Mouse (Mus musculus) kidney, adult 18-20 months (tissue): Measurements from ENCODE around the gene Sirt2.

Experiments
- DNase-seq: peaks from one replicate; pipeline ENCODE4 v3.0.0; 2021

Sirt2 gene

DNA sequence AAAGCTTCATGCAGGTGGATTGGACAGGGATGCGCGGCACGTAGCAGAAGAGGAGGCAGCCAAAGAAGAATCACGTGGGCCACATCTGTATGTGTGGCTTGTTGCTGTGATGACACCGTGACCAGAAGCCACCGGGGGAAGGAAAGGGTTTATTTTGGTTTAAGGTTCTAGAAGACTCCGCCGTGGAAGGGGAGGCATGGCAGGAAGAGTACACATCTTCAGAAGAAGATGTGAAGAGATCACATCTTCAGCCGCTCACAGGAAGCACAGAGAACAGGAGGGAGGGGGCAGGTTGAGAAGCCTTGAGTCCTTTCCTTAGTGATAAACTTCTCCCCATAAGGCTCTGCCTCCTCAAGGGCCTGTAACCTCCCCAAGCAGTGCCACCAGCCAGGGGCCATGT is 33.5 kb downstream of the Sirt2 start:
- DNase-seq = no peak

DNA sequence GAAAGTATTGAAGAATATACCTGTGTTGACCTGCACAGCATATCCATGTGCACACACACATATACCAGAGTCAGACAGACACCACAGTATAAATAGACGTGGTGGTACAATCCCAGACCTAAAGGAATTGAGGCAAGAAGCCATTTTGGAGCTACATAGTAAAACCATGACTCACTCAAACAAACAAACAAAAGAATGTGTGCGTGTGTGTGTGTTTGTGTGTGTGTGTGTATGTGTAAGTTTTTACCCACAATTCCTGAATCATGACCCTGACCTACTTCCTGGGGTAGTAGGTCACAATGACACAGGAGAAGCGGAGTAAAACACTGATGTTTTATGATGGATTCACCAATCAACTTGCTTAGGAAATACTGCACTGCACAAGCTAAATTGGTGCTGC is 34.9 kb downstream of the Sirt2 start:
- DNase-seq = no peak

DNA sequence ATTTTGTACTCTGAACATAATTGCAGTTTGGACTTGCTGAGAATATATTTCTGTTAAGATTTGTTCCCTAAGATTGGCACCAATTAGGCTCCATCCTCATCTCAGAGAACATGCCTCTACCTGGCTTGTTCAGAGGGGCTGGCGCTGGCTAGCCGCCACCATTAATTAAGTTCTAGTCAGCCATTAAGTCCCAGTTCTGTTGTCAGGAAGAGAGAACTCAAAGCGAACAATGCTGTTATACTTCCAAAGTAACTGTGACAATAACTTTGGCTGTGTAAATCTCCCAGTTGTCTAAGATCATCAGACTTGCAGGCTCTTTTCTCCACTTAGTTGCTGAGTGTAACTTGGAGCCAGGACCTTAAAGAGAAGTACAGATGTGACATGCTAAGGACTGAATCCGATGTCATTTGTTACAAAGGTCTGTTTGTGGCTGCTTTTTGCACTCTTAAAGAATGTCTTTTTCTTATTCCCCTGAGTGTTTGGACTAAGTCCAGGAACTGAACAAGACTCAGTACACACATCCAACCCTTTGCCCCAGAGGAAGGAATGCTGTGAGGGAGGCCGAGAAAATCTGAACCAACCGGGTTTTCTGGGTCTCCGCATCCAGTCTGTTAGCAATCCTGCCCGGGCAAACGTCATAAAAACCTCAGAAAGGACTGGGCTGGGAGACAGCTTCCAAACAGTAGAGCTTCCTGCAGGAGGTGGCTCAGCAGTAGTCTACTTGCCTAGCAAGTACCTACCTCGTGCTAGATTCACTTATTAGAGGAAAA is 35.6 kb downstream of the Sirt2 start:
- peak; percentile 73 for DNase-seq

DNA sequence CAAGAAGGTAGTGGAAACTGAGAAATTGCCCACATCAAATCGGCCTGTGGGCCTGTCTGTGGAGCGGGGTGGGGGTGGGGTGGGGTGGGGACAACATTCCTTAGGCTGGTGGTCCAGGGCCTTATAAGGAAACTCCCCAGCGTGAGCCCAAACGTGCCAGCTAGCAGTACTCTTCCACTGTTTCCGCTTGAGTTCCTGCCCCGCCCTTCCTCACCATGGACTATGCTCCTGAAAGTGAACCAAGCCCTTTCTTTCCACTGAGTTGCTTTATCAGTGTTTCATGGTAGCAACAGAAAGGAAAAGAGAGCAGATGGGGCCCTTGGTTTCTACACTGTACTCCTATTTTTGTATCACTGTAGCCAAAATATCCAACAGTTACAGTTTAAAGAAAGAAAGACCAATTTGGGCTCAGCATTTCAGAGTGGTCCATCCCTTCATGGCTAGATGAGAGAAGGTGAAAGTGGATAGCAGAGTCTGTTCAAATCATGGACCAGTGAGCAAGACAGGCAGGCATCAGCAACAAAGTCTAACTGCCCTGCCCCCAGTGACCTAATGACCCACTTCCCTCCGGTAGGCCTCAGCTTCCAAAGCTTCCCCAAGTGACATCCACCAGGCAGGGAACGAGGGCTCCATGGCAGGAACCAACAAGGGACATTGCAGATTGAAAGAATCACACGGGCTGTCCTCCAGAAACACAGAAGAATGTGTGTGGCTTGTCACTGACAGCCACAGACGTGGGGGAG is 36.5 kb downstream of the Sirt2 start:
- peak; percentile 78 for DNase-seq

DNA sequence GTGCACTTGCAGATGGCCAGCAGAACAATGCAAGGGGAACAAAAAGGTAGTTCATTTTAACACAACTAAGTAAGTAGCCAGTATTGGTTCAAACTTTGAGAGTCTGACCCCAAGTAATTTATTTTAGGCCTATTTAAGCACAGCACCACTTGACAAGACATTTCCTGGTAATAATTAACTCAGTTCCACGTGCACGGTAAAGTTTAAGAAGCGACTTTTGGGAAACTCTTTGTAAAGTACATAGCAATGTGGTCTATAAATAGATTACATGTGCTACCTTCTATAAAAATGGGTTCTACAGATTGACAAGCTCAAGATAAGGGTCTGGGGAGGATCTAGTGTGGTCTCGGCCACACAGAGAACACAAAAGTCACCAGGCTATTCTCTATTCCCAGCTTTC is 37.2 kb downstream of the Sirt2 start:
- no peak for DNase-seq

DNA sequence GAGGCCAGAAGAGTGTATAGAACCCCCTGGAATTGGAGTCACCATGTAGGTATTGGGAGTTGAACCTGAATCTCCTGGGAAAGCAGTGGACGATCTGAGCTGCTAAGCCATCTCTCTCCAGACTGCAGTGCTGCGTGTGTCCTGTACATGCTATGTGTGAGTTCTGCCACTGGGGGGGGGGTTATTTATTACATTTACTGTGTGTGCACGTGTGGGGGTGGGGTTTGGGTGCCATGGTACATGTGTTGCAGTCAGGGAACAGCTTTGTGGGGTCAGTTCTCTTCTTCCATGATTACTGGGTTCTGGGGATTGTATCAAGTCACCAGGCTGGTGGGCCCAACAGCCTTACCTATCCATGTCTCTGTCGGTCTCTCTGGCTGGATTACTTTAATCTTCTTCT is 40.3 kb downstream of the Sirt2 start:
- no peak for DNase-seq

DNA sequence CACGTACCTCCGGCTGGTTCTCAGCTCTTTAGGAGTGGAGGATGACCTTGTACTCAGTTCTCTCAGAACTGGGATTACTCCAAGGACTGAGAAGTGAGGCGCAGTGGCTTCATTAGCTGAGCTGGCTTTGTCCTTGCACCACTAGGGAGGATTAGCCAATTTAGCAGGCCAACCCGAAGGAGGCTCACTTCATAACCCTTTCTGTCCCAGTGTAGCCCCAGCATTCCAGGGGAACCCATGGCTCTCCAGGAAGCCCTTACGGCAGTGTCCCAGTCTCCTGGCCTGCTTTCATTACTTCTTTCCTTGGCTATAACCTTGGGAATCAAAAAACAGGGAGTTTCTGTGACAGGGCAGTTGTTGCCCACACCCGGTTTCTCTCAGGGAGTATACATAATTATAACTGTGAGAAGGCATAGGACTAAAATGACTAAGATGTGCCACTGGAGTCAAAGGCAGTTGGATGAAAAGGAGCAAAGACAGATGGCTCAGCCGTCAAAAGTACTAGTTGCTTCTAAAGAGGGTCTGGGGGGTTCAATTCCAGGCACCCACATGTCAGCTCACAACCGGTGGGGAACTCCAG is 41.2 kb downstream of the Sirt2 start:
- DNase-seq = peak; percentile 61

DNA sequence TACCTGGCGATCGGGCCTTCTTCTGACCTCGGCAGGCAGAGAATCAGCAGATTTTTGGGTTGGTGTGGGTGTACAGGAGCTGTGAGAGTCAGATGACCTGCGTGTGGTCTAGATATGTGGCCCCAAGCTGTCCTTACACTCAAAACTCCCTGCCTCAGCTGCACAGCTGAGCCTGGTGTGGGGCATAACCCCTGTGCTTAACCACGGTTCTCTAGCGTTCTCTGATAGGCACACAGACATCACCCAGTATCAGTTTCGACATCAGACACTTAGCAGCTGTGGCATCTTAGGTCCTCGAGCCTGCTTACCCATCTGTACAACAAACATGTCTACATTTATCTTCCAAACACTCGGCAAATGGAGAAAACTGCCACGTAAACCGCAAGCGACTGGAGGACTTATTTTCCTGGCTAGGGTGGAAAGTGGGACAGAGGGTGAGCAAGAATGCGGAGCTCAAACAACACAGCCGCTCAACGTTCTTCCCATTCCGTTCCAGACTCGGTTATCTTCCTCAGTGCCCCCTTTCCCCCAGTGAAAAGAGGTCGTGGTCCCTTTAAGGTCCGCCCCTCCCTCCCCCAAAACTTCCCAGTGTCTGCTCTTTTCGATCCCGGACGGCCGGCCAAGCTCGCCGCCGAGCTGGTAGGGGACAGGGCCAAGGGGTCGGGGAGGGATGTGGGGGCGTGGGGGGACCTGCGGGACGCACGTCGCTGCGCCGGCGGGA is 41.8 kb downstream of the Sirt2 start, which contains the start of gene Hnrnpl:
Hnrnpl (plus strand) TSS at position 321 of the 721 bp plus-strand sequence.
- no peak for DNase-seq

DNA sequence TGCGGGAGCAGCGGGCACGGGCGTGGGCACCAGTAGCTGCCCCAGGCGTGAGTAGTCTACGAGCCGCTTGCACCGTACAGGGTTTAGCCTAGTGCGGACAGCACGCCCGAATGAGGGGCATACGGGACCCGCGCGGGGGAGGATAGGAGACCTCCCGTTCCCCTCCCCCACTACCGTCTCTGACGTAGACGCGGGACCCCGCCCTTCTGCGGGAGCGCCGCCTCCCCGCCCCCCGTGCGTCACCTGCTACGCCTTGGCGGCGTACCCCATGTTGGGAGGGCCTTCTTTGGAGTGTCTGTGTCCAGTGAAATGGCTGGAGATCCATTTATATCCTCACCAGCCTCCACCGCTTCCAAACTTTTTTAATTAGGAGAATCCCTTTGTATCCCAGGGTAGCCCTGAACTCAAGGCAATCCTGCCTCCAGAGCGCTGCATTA is 42.4 kb downstream of the Sirt2 start:
- peak; percentile 96 for DNase-seq

DNA sequence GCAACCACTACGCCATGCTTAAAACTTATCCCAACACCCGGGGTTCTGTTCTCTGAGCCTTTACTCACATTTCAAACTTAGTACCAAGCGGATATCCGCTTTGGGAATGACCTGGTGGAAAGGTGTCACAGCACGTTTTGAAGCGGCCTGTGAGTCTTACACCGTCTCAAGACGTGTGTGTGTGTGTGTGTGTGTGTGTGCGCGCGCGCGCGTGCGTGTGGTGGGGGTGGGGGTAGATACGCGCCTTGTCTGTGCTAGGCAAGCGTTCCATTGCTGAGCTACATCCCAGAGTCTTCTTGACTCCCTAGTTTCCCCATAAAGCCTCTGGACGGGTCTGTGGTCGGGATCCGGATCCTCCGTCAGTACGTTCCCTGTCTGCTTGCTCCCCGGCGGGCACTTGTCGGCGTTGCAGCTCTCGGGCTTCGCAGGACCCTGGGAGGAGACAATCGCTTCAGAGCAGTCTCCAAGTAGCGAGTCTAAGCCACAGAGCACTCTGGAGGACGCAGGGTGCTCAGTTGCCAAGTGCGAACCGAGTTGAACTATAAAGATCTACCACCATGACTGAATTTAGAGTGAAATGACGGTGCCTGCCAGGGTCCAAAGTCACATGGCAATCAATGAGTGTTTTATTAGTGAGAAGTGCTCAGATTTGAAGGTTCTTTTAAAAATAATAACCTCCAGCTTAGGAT is 43.0 kb downstream of the Sirt2 start:
- no peak for DNase-seq

DNA sequence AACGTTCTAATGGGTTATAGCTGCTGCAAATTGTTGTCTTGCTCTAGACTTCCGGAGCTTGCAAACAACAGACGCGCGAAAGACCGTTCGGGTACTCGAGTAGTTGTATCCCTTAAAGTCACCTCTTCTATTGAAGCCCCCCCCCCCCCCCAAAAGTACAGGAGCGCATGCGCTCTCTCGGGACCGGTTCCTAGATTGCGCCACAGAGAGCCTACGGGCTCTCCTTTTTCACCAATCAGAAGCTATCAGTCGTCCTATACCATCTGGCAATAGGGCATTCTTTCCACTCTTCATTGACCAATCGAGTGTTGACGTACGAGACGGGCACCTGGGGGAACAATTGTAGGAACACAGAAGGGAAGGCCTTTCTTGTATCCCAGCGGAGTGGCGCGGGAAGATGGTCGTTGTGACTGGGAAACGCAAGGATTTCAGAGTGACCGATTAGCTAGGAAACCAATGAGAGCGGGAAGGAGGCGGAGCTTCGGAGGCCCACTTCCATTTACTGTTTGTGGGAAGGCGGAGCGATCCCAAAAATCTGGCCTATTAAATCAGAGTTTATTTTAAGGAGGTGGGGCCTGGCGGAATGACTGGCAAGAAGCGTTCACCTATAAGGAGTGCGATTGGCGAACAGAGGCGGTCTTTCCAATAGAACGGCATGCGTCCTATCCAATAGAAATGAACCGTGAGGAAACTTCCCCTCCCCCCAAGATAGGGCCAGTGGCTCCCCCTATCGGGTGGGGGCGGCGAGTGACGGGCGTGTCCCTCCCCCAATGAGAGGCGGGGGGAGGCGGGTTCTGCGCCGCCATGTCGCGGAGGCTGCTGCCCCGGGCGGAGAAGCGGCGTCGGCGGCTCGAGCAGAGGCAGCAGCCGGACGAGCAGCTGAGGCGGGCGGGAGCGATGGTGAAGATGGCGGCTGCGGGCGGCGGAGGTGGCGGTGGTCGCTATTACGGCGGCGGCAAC is 43.9 kb downstream of the Sirt2 start:
- DNase-seq = peak; percentile 98

DNA sequence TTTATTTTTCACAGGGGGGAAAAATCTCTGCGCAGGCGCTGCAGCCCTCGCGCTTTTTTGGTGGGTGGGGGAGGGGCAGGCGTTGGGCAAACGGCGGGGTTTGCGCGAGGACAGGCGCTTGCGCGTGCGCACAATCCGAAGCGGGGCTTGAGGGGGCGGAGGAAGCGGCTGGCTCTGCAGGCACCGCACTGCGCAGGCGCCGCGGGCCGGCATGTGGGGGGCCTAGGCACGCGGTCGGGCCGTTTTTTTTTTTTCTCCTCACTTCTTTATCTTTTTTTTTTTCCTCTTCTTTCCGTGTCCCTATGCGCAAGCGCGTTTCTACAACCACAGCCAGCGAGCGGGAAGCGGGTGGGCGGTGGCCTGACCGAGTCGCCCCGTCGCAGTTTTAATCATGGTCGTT is 44.7 kb downstream of the Sirt2 start:
- peak; percentile 90 for DNase-seq

DNA sequence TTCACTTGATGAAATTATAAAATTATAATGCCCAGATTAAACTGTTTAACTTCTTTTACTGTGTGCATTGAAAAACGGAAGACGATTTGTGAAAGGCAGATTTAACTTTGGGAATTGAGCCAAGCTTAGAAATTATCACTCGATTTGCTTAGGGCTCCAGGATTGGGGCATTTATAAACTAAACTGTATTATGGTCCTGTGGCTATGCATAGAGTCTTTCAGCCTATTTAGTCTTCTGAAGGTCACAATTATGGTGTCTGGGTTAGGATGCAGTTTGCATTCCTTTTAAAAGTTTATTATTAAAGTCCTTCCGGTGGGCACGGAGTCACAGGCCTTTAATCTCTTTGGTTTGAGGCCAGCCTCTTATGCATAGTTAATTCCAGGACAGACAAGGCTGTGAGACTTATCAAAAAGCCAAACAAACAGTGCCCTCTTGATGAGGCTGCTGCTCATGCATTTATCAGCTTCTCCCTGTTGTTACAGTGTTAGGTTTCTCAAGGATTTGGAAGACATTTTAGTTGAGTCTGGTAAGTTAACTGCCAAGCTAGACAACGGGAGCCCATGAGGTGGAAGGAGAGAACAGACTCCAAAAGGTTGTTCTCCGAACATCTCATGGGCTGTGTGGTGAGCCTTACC is 45.2 kb downstream of the Sirt2 start:
- DNase-seq = no peak

DNA sequence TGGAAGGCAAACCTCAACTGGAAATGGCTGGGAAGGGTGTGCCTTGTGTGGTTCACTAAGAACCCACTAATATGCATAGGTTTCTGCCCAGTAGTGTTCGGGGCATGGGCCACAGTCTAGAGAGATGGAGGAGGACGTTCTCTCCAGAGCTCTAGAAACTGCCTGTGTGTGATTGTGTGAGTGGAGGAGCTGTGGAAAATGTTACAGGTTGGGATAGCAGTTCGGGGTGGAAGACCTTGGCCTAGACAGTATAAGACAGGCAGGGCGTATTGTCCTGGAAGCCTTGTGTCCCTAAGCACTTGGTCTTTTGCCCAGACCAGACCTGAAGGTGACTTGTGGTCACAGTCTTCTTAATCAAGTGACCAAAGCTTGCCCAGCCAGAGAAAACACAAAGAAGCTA is 45.9 kb downstream of the Sirt2 start:
- DNase-seq = peak; percentile 31

DNA sequence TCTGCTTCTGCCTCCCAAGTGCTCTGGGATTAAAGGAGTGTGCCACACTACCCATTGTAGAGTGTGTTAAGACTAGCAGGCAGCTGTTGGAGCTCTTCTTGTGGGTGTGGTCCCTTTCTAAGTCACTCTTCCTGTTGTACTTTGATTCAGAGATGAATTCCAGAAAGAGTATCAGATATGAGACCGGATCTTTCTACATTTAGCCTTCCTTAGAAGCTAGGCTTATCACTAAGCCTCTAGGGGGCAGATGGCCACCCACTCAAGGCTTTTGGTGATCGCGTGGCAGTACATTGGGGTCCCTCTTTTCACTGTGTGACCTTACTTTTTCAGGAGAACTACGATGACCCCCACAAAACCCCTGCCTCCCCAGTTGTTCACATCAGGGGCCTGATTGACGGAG is 46.4 kb downstream of the Sirt2 start:
- no peak for DNase-seq

DNA sequence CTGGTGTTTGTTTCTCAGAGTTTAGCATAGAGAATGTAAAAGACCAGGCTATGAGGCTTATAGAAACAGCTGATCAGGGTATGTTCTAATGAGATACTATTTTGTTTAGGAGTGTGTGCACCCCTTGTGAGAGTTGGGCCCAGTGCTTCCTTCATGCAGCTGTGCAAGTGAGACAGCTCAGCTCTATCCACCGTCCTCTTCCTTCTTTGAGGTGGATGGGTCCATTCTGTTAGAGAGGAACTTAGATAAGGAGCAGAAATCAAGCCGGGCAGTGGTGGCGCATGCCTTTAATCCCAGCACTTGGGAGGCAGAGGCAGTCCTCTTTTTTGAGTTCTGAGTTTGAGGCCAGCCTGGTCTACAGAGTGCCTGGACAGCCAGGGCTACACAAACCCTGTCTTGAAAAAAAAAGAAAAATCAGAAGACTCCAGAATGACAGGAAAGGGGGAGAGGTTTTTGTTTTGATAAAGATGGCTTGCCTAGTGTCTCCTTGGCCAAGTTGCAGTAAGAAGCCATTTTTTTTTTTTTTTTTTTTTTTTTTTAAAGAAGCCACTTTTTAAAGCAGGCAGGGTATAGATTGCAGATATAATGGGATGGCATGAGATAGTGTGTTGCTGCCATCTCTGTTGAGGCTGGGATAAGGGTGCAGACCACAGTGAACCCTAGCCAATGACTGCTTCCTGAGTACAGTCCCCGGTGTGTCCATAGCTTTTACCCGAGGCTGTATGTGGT is 47.9 kb downstream of the Sirt2 start:
- DNase-seq = no peak

DNA sequence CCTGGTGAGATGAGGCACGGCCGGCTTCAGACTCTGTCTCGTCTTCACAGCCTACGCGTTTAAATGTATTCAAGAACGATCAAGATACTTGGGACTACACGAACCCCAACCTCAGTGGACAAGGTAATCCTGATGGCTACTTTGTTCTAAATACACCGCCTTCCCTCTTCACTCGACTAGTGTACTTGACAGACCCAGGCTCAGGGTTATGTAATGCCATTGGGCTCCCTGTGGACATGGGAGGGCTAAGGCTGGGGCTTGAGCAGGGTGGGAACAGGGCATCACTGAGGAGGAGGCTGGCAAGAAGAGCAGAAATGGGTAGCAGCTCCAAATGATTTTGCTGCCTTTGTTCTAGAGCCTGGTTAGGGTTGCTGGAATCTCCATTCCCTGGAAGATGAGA is 48.7 kb downstream of the Sirt2 start:
- no peak for DNase-seq

DNA sequence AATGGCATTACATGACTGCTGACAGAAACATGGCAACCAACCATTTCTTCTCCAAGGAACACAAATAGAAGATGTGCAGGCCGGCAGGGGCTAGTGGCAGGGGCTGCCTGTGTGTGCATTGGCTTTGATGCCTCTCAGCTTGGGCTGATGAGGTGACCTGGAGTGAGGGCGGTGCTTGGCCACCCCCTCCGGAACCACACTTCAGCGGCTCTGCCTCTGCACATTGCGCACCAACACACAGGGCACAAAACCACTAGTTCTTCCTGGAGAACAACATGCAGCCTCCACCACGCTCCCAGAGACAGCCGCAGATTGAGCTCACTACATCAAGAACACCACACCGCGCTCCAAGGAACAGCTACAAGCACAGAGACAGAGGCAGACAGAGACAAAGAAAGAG is 49.7 kb downstream of the Sirt2 start:
- no peak for DNase-seq

DNA sequence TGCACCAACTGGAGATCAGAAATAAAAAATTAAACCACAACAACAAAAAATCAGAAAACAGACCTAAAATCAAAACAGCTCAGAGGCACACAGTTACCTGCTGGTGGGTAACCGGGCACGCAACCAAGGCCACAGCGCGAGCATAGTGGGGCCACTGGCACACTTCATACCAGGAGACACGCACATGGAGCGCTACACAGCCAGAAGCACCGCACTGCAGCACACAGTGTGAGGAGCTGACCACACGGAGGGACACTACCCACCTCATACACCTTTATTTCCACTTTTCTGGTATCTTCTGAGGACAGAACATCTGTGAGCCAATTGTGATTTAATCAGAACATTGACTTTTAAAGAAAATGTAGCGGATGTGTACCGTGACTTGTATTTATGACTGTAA is 50.4 kb downstream of the Sirt2 start:
- DNase-seq = no peak

DNA sequence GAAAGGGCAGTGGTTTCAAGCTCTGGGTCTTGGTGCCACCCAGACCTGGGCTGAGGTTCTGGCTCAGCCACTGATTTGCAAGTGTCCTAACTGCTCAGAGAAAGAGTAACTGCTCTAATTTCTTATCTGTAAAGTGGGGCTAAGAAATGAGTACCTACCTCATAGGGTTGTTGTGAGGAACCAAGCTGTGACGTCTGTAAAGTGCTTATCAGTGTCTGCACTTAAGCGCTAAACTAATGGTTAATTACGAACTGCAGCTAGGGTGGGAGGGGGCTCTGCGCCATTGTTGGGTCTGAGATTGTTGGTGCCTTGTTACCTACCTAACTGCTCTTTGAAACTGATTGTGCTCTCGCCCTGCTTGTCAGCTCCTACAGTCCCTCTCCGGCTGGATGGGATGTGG is 51.0 kb downstream of the Sirt2 start:
- no peak for DNase-seq
